Mouse (Mus musculus) limb, embryonic 11.5 days (tissue): ENCODE results near the gene Ccdc88c. TPM values are rescaled to one million over a fixed set of nuclear protein-coding genes. Genes with fewer than 3 reads are reported as not detected.

Experiments
- ATAC-seq: fragments of 200-750 bp; cut with Nextera tagmentation; 2 replicates; pipeline ENCODE4 v1.8.0; 2017; ENCODE audit warnings: low read depth; ENCODE audit not compliant: insufficient number of reproducible peaks, low FRiP score, low TSS enrichment
- DNase-seq: peaks from one replicate; pipeline ENCODE4 v3.0.0-alpha.2; 2015; ENCODE audit warnings: low spot score
- H3K27ac ChIP-seq: fragments of 300-500 bp; sonication (generic); replicated peaks from 2 replicates; pipeline ENCODE4 v1.5.1; 2014; ENCODE audit warnings: low read depth, mild to moderate bottlenecking, low read length
- H3K27me3 ChIP-seq: fragments of 300-500 bp; sonication (generic); 2 replicates; pipeline ENCODE4 v1.6.1; 2014; ENCODE audit warnings: mild to moderate bottlenecking, low read length, mixed read lengths; ENCODE audit not compliant: control insufficient read depth, insufficient read depth
- H3K36me3 ChIP-seq: fragments of 300-500 bp; sonication (generic); 2 replicates; pipeline ENCODE4 v1.6.1; 2014; ENCODE audit warnings: mild to moderate bottlenecking, low read length, moderate library complexity, mixed read lengths; ENCODE audit not compliant: control insufficient read depth, insufficient read depth
- H3K4me1 ChIP-seq: fragments of 300-500 bp; sonication (generic); 2 replicates; pipeline ENCODE4 v1.6.1; 2014; ENCODE audit warnings: low read length, mixed read lengths; ENCODE audit not compliant: control insufficient read depth, insufficient read depth
- H3K4me2 ChIP-seq: fragments of 300-500 bp; sonication (generic); 2 replicates; pipeline ENCODE4 v1.6.1; 2014; ENCODE audit warnings: low read depth, mild to moderate bottlenecking, moderate library complexity; ENCODE audit not compliant: severe bottlenecking
- H3K4me3 ChIP-seq: fragments of 300-500 bp; sonication (generic); 2 replicates; pipeline ENCODE4 v1.5.1; 2014; ENCODE audit warnings: low read depth, low read length
- H3K9ac ChIP-seq: fragments of 300-500 bp; sonication (generic); 2 replicates; pipeline ENCODE4 v1.6.1; 2014; ENCODE audit warnings: mild to moderate bottlenecking, low read length
- H3K9me3 ChIP-seq: fragments of 300-500 bp; sonication (generic); 2 replicates; pipeline ENCODE4 v1.6.1; 2016; ENCODE audit warnings: low read length; ENCODE audit not compliant: control insufficient read depth
- WGBS: fragments of 180-500 bp; shearing (Covaris S2); extraction: QIAGEN DNeasy Blood & Tissue Kit; methylation state at CpG from one replicate; pipeline ENCODE4 v1.1.7; 2014; 5-methylcytosine and 5-hydroxymethylcytosine counted together
- polyA plus RNA-seq: library from polyadenylated mRNA; unstranded; fragments of >200 nt; fragmentation: Nextera tagmentation; extraction: Ambion mirVana; gene quantifications from 2 replicates; pipeline ENCODE4 v1.2.1, GENCODE M21; 2014

Gene Ccdc88c
- polyA plus RNA-seq, 1 experiment from 2014 or later = 3.2 TPM

DNA sequence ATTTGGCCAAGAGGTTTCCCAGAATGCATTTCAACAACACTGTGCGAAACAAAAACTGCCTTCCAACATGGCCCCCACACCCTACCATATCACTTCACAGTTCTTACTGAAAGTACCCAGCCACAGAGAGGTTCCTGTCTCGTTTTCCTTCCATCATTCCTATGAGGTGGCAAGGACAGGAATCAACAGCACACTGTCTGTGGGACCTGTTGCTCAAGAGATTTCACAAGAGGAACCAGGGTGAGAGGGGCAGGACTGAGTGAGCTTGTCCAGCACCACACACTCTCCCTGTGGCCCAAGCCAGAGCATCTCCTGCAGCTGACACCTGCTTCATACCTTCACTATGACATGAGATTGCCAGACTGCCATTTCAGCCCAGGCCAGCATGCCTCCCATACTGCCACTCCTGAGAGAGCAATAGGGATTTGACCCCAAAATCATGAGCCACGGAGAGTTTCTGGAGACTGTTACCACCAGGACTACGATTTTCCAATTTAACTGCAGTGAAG lies 39.0 kb downstream of the Ccdc88c start:
- Histone ChIP-seq H3K4me3 (no peak overlapping the region), H3K36me3 (no peaks in the 10 kb centered on the region), H3K9ac (no peak overlapping the region), H3K27ac (0 out of 2 replicates have a peak overlapping the region, but pooled peaks have one; percentile 30), H3K9me3 (no peaks in the 10 kb centered on the region), H3K27me3 (0 out of 2 replicates have a peak, but pooled peaks cover 3% of the 10 kb centered on the region), H3K4me1 (peaks cover 27% of the 10 kb centered on the region), H3K4me2 (peak overlapping the region; percentile 10; the same call in 1 of the 2 replicates)
- DNase-seq (no peak), ATAC-seq (peak; percentile 26)
- WGBS = 31% methylated on average over 4 of the region's 4 CpGs

GRCm38 (mm10) chr12:100988324-100989130 lies 40.3 kb downstream of the Ccdc88c start:
- no peak for ATAC-seq

GRCm38 (mm10) chr12:100986423-100986822 lies 42.4 kb downstream of the Ccdc88c start:
- Histone ChIP-seq H3K9me3 (no peaks in the 10 kb centered on the region), H3K9ac (no peak overlapping the region), H3K4me1 (peaks cover 22% of the 10 kb centered on the region), H3K4me3 (no peak overlapping the region), H3K4me2 (no peak overlapping the region), H3K27ac (no peak overlapping the region), H3K36me3 (no peaks in the 10 kb centered on the region), H3K27me3 (no peaks in the 10 kb centered on the region)
- ATAC-seq (no peak), DNase-seq (no peak)
- 79% methylated on average over 4 of the region's 4 CpGs for WGBS

More at GRCm38 (mm10) chr12:100988324-100989130, 40.3 kb downstream of the Ccdc88c start:
- H3K9ac ChIP-seq = no peak overlapping the region
- no peak overlapping the region for H3K4me2 ChIP-seq
- no peaks in the 10 kb centered on the region for H3K27me3 ChIP-seq
- DNase-seq = no peak
- no peaks in the 10 kb centered on the region for H3K9me3 ChIP-seq
- no peak overlapping the region for H3K4me3 ChIP-seq
- no peaks in the 10 kb centered on the region for H3K36me3 ChIP-seq
- 91% methylated on average over 15 of the region's 15 CpGs for WGBS
- peaks cover 27% of the 10 kb centered on the region for H3K4me1 ChIP-seq
- H3K27ac ChIP-seq = no peak overlapping the region

GRCm38 (mm10) chr12:100985793-100986157 lies 43.1 kb downstream of the Ccdc88c start:
- H3K27me3 ChIP-seq = no peaks in the 10 kb centered on the region

DNA sequence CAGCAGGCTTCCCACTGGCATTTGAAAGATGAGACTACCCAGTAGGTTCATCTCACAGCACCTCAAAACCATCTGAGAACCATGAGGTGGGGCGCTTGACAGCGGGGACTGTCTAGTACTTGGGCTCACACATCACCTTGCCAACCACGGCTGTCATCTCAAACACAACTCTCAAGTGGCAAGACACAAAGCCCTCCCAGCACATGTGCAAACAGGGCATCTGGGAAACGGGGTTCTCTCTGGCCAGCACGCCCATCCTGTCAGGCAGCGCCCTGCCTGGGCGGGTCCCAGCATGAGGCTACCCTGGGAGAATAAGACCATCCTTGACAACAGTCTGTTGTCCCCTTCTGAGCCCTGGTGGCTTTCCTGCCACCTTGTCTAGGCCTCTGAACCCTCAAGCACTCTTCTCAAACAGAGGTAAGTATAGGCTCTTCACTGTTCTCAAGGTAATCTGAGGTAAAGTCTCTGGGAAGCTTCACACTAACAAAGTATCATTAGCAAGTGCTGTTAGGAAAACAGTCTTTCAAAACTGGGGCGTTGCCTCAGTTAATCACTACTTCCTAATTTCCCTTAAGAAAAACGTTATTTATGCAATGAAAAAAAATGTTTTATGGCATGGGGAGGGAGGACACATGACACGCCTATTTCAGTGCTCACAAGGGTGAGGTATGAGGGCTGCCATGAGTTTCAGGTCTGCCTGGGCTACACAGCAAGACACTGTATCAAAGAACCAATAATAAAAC lies 43.6 kb downstream of the Ccdc88c start:
- H3K27me3 ChIP-seq = no peaks in the 10 kb centered on the region
- peaks cover 12% of the 10 kb centered on the region for H3K4me1 ChIP-seq
- H3K9ac ChIP-seq = no peak overlapping the region
- H3K9me3 ChIP-seq = no peaks in the 10 kb centered on the region
- H3K27ac ChIP-seq = no peak overlapping the region
- WGBS = 80% methylated on average over 10 of the region's 10 CpGs
- H3K4me2 ChIP-seq = no peak overlapping the region
- no peak for ATAC-seq
- H3K4me3 ChIP-seq = no peak overlapping the region
- no peak for DNase-seq
- no peaks in the 10 kb centered on the region for H3K36me3 ChIP-seq

More at GRCm38 (mm10) chr12:100985793-100986157, 43.1 kb downstream of the Ccdc88c start:
- ATAC-seq (no peak), DNase-seq (no peak)
- Histone ChIP-seq H3K4me1 (peaks cover 18% of the 10 kb centered on the region), H3K36me3 (no peaks in the 10 kb centered on the region), H3K9me3 (no peaks in the 10 kb centered on the region), H3K4me2 (no peak overlapping the region), H3K4me3 (no peak overlapping the region), H3K9ac (no peak overlapping the region), H3K27ac (no peak overlapping the region)
- 54% methylated on average over 2 of the region's 2 CpGs for WGBS

DNA sequence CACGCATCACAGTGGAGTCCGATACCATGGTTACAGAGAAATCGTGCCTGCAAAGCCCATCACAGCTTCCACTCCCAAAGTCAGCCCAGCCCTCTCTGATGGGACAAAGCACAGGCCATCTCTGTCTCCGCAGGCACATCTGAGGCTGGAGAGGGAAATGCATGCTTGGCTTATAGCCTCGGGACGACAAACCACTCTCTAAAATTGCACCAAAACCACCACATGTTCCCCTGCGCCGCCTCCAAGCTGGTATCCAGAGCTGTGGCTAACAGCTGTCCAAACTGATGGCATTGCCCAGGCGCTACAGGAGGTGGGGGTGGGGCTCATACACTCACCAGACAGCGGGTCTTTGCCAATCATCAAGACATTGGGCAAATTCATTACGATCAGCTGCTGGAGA lies 45.3 kb downstream of the Ccdc88c start:
- WGBS = 89% methylated on average over 11 of the region's 11 CpGs
- Histone ChIP-seq H3K4me1 (peaks cover 3% of the 10 kb centered on the region; the same call in 1 of the 2 replicates), H3K9me3 (no peaks in the 10 kb centered on the region), H3K4me2 (no peak overlapping the region), H3K36me3 (no peaks in the 10 kb centered on the region), H3K27me3 (no peaks in the 10 kb centered on the region), H3K9ac (no peak overlapping the region), H3K27ac (no peak overlapping the region), H3K4me3 (no peak overlapping the region)
- DNase-seq (no peak), ATAC-seq (no peak)

- no peak for DNase-seq
- no peak overlapping the region for H3K4me3 ChIP-seq
- no peak overlapping the region for H3K9ac ChIP-seq
- 89% methylated on average over 8 of the region's 8 CpGs for WGBS
- H3K27ac ChIP-seq = no peak overlapping the region
- H3K4me1 ChIP-seq = peaks cover 3% of the 10 kb centered on the region; the same call in 1 of the 2 replicates
- ATAC-seq = no peak
- no peaks in the 10 kb centered on the region for H3K36me3 ChIP-seq
- no peaks in the 10 kb centered on the region for H3K9me3 ChIP-seq
- H3K4me2 ChIP-seq = no peak overlapping the region
- no peaks in the 10 kb centered on the region for H3K27me3 ChIP-seq
Observed at GRCm38 (mm10) chr12:100982217-100982616, 46.6 kb downstream of the Ccdc88c start.

- 45% methylated on average over 9 of the region's 9 CpGs for WGBS
- Histone ChIP-seq H3K4me1 (no peaks in the 10 kb centered on the region), H3K27ac (no peak overlapping the region), H3K4me2 (no peak overlapping the region), H3K9ac (no peak overlapping the region), H3K9me3 (no peaks in the 10 kb centered on the region), H3K4me3 (no peak overlapping the region), H3K36me3 (no peaks in the 10 kb centered on the region), H3K27me3 (no peaks in the 10 kb centered on the region)
- DNase-seq (no peak), ATAC-seq (no peak)
Observed at GRCm38 (mm10) chr12:100980551-100981008, 48.3 kb downstream of the Ccdc88c start.
